Mouse (Mus musculus) gastrocnemius, adult 2 months (tissue): ENCODE measurements around the gene Igf2bp1. TPM values are rescaled to one million over a fixed set of nuclear protein-coding genes. Genes with fewer than 3 reads are reported as not detected.
A peak's percentile ranks its signal among the peaks of the same experiment; 100 is the strongest.
"Not testable (repeated sequence)": the region's sequence is repeated elsewhere in the genome, so short reads cannot be mapped to it uniquely, and the experiment has no call there.

Experiments
- DNase-seq: peaks from one replicate; pipeline ENCODE4 v3.0.0; 2022
- H3K27ac ChIP-seq: fragments of 200-600 bp; 2 replicates; pipeline ENCODE4 v1.8.1; 2022; ENCODE audit warnings: mild to moderate bottlenecking
- H3K4me3 ChIP-seq: fragments of 200-600 bp; 2 replicates; pipeline ENCODE4 v1.8.1; 2022; ENCODE audit warnings: mild to moderate bottlenecking, moderate library complexity
- CTCF ChIP-seq: fragments of 200-600 bp; IDR thresholded peaks from 2 replicates; pipeline ENCODE4 v1.8.1; 2022; ENCODE audit warnings: antibody characterized with exemption, mild to moderate bottlenecking, moderate library complexity
- intact Hi-C: fragments of 180-260 bp; cut with DNase I; formaldehyde crosslinking; loops from one replicate; pipeline ENCODE4 v1.15.1; 2025
- total RNA-seq, 2 experiments: library from RNA; stranded (reverse); gene quantifications; 2 replicates each; pipeline ENCODE4 v1.2.3; 2021

The Igf2bp1 gene
- total RNA-seq, 2 experiments from 2014 or later: not detected

DNA sequence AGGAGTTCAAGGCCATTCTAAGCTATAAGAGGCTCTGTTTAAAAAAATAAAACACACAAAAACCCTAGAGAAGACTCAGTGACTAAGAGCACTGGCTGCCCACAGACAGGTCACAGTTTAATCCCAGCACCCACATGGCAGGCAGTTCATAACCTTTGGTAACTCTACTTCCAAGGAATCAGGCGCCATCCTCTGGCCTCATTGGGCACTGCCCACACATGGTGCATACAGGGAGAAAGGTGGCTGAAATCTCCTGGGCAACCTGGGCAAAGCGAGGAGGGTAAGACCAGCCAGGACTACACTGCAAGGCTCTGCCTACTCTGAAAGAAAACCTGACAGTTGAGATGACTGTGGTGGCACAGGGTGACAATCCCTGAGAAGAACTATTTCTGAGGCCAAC is 29.4 kb downstream of the Igf2bp1 start:
- Histone ChIP-seq H3K27ac (no peak overlapping the region), H3K4me3 (no peak overlapping the region)
- TF ChIP-seq CTCF: no peak
- no peak for DNase-seq
- intact Hi-C loops: no loop called here

GRCm38 (mm10) chr11:95975694-95976093 is 30.0 kb downstream of the Igf2bp1 start:
- TF ChIP-seq CTCF: no peak
- DNase-seq: no peak
- intact Hi-C loops: no loop called here

GRCm38 (mm10) chr11:95973187-95973586 is 32.6 kb downstream of the Igf2bp1 start:
- Histone ChIP-seq H3K4me3 (no peak overlapping the region), H3K27ac (no peak overlapping the region)
- no peak for DNase-seq
- intact Hi-C loops: no loop called here
- no peak; the same call in 1 of the 2 replicates for TF ChIP-seq CTCF

More at GRCm38 (mm10) chr11:95975694-95976093, 30.0 kb downstream of the Igf2bp1 start:
- Histone ChIP-seq H3K4me3 (no peak overlapping the region), H3K27ac (no peak overlapping the region)

GRCm38 (mm10) chr11:95963304-95963703 is 42.4 kb downstream of the Igf2bp1 start:
- TF ChIP-seq CTCF: no peak
- DNase-seq: no peak
- intact Hi-C loops: no loop called here
- Histone ChIP-seq H3K4me3 (no peak overlapping the region), H3K27ac (no peak overlapping the region)

DNA sequence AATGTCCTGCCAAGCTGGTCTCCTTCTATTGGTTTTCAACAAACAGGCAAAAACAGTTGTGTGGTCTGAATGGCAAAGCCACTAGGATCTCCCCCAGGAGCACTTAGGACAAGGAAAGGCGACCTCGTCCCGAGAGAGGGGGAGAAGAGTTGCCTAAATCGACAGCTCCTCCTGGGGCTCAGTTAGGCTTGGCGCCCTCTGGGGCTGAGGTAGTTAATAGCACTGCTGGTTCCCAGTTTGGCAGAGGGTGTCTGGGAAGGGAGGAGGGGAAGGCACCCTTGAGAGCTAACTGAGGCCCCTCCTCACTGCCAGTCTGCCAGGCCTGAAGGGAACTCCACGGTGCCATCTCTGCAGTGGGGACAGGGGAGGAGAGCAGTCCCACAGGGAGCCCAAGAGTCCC is 46.6 kb downstream of the Igf2bp1 start:
- intact Hi-C loops: no loop called here
- no peak for DNase-seq
- TF ChIP-seq CTCF: no peak; the same call in 1 of the 2 replicates
- H3K27ac ChIP-seq: no peak overlapping the region
- H3K4me3 ChIP-seq: no peak overlapping the region

DNA sequence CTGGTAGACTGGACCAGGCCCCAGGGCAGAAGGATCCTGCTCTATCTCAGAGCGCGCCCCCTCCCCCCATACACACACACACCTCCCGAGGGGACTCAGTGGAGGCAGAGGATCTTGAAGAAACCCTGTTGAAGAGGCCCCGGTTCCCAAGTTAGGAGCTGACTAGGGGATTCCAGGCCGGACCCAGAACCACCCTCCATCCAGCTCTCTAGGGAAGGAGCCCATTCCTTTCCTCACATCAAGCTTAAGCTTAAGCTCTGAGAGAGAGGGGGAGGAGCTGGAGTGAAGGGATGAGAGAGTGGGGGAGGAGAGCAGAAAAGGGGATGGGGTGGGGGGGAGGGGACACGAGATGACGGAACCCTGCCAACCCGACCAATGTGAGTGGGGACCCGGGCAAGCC is 47.5 kb downstream of the Igf2bp1 start:
- TF ChIP-seq CTCF: no peak
- DNase-seq: no peak
- intact Hi-C loops: no loop called here
- H3K27ac ChIP-seq: no peak overlapping the region
- H3K4me3 ChIP-seq: no peak overlapping the region

DNA sequence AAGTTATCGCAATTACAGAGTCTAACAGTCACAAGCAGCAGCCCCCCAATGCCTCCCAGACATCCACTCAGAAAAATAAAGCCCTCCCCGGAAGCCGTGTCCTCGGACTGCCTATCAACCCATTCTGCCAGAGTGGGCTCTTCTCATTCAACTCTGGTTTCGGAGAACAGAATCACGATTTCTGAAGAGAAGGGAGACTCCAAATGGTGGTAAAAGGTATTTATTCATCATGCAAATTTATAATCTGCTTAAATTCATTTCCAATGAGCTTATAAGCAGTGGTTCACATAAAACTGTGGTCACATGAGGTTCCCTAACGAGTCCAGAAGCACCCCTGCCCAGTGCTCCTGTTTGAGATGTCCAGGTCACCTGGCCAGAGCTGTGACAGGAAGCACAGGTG is 48.3 kb downstream of the Igf2bp1 start:
- no peak for TF ChIP-seq CTCF
- intact Hi-C loops: no loop called here
- Histone ChIP-seq H3K27ac (no peak overlapping the region), H3K4me3 (no peak overlapping the region)
- no peak for DNase-seq

- intact Hi-C loops: no loop called here
- Histone ChIP-seq H3K4me3 (no peak overlapping the region), H3K27ac (no peak overlapping the region)
- DNase-seq: no peak
- no peak for TF ChIP-seq CTCF
These were observed 52.4 kb downstream of the Igf2bp1 start for GRCm38 (mm10) chr11:95953313-95953712.

GRCm38 (mm10) chr11:95945838-95946472 is 59.8 kb downstream of the Igf2bp1 start:
- Histone ChIP-seq H3K4me3 (no peak overlapping the region), H3K27ac (no peak overlapping the region)
- DNase-seq: no peak
- TF ChIP-seq CTCF: no peak
- intact Hi-C loops: no loop called here

DNA sequence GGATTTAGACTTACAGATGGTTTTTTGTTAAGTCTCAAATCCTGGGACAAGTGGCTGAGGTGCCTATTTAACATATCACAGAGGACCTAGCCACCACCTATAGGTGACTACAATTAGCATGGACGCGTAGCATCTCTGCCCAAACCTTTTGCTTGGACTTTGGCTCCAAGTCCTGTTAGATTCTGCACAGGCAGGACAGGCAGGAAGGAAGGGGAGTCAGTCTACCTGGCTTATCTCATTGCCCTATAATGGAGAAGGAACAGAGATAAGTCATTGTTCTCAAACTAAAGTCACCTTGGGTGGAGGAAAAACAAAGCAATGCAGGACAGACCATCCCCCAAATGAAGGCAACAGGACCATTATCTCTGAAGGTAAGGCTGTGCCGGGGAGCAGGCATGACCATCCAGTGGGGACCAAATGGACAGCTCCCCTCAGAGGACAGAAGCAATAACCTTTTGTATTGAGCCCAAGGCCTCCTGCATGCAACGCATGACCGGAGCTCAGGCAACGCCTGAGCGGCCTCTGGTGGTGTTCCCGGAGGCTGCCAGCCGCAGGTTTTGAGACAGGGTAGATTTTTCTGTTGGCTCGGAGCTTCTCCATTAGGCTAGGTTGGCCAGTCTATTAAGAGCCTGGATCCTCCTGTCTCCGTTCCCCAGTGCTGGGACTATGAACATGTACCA is 65.8 kb downstream of the Igf2bp1 start:
- no peak for DNase-seq
- no peak; the same call in 1 of the 2 replicates for TF ChIP-seq CTCF
- no peak overlapping the region for H3K4me3 ChIP-seq
- no peak overlapping the region for H3K27ac ChIP-seq
- intact Hi-C loops: no loop called here

- no peak for DNase-seq
- TF ChIP-seq CTCF: no peak
- H3K4me3 ChIP-seq: no peak overlapping the region
- no peak overlapping the region for H3K27ac ChIP-seq
- intact Hi-C loops: no loop called here
These were observed 69.3 kb downstream of the Igf2bp1 start for GRCm38 (mm10) chr11:95936409-95936808.

GRCm38 (mm10) chr11:95932168-95932567 is 73.6 kb downstream of the Igf2bp1 start:
- H3K27ac ChIP-seq, DNase-seq, H3K4me3 ChIP-seq, intact Hi-C loops: not testable (repeated sequence)

DNA sequence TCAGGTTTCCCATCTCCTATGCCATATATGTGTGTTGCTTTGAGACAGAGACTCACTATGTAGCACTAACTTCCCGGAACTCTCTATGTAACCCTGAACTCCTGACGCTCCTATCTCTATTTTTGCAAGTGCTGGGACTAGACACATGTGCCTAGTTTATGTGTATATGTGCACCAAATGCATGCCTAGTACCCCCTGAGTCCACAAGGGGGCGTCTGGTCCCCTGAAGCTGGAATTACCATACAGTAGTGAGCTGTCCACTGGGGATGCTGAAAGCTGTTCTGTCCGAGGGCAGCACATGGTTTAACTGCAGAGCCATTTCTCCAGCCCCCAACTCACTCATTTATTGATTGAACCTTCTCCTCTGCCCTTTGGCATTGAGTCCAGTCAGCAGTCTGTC is 79.3 kb downstream of the Igf2bp1 start:
- Histone ChIP-seq H3K27ac (no peak overlapping the region), H3K4me3 (no peak overlapping the region)
- peak; percentile 7; the same call in 1 of the 2 replicates for TF ChIP-seq CTCF
- no peak for DNase-seq
- intact Hi-C loops: no loop called here

- Histone ChIP-seq H3K4me3 (no peak overlapping the region), H3K27ac (no peak overlapping the region)
- intact Hi-C loops: no loop called here
- no peak for DNase-seq
- TF ChIP-seq CTCF: no peak
These were observed 79.8 kb downstream of the Igf2bp1 start for GRCm38 (mm10) chr11:95925976-95926375.
